Mouse (Mus musculus): ENCODE data around the gene Il5.

DNA sequence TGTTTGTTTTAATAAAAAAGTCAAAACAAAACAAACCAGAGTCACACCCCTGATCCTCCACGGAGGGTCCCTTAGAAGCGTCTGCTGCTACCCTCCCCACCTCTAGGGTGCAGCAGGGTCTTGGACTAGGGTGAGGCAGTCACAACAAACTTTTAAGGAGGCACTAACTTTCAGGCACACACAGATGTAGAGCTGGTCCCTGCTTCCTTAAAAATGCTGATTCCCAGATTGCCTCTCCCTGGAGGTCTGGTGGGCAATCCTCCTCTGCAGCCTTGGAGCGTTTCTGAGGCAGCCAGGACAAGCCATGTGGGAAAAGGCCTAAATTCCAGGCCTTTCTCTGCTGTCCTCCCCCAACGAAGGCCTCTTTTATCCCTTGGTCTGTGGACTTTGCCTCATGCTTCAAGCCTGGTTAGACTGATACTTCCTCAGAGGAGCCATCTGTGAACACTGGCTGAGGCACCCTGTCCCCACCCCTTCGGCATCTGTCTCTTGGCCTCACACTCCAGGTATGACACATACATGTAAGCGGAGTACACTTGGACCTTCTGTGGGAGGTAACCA lies 38.3 kb downstream of the Il5 start:
- TF ChIP-seq CTCF (IDR thresholded peaks at IDR 0.05) (peak; percentile 68), EP300 (IDR thresholded peaks at IDR 0.05) (no peak)

Measured in lung, postnatal 0 days (tissue).